Mouse (Mus musculus) ES-E14 (cell line): ENCODE measurements around the gene Kcnj1.

ENCODE experiments used
- CHD2 ChIP-seq: IDR thresholded peaks from 2 replicates; pipeline ENCODE4 v1.6.1; 2014; ENCODE audit warnings: mild to moderate bottlenecking, low read depth, low read length, inconsistent platforms
- HCFC1 ChIP-seq: IDR thresholded peaks from 2 replicates; pipeline ENCODE4 v1.6.1; 2012; ENCODE audit warnings: low read length, inconsistent platforms, borderline replicate concordance; ENCODE audit not compliant: insufficient read depth
- MAFK ChIP-seq: IDR thresholded peaks from 2 replicates; pipeline ENCODE4 v1.6.1; 2014; ENCODE audit warnings: mild to moderate bottlenecking, low read depth, low read length, inconsistent platforms; ENCODE audit not compliant: insufficient read depth
- ZC3H11A ChIP-seq: IDR thresholded peaks from 2 replicates; pipeline ENCODE4 v1.6.1; 2012; ENCODE audit warnings: low read depth, mild to moderate bottlenecking, inconsistent platforms, low read length, borderline replicate concordance

- TF ChIP-seq HCFC1 (no peak), MAFK (no peak), ZC3H11A (no peak), CHD2 (no peak)
Observed at GRCm38 (mm10) chr9:32417466-32418116, 45.3 kb downstream of the Kcnj1 start.
